9 mouse cellular contexts compared by ENCODE assay signal in genomic region chr7:65955304-65956220, GRCm38 (mm10).
A peak's percentile ranks its signal among the peaks of the same experiment; 100 is the strongest.
DNase-seq lines count a peak whose midpoint lies in the region; ATAC-seq lines count a peak whose summit lies in the region.
"Had no signal": no experiment of that assay in that cellular context is flagged by ENCODE, and none has a peak within 500 bp of the region (broad histone marks: within the 10 kb centered on the region; RNA-seq: fewer than 3 reads in every experiment).

No protein-coding gene starts in this region.

- WGBS in heart, embryonic 12.5 days = 79% methylated on average over 24 of the region's 24 CpGs
- 64% methylated on average over 24 of the region's 24 CpGs for WGBS in forebrain, embryonic 11.5 days

- no peaks in the 10 kb centered on the region for H3K4me1 ChIP-seq in heart, embryonic 12.5 days (replicated peaks)
- H3K4me1 ChIP-seq in forebrain, embryonic 11.5 days (replicated peaks; ENCODE audit: control insufficient read depth, insufficient read depth, low read length) = 0 out of 2 replicates have a peak, but pooled peaks cover 3% of the 10 kb centered on the region

- H3K9ac ChIP-seq in heart, embryonic 12.5 days = no peak overlapping the region
- no peak overlapping the region for H3K9ac ChIP-seq in forebrain, embryonic 11.5 days (ENCODE audit: low read length)

- intact Hi-C loops in heart, postnatal 25 days (cut with DNase I) = no loop called here
- intact Hi-C loops in heart, postnatal 14 days (cut with DNase I) = no loop called here

- no peak overlapping the region for H3K4me3 ChIP-seq in heart, embryonic 12.5 days
- no peak overlapping the region for H3K4me3 ChIP-seq in forebrain, embryonic 11.5 days (ENCODE audit: low read depth, low read length)
- H3K4me3 ChIP-seq: erythroblast, embryonic 14.5 days had no signal

- ATAC-seq in heart, embryonic 12.5 days (ENCODE audit: insufficient number of reproducible peaks, low FRiP score) = no peak
- peak; percentile 49; the same call in 1 of the 2 replicates for ATAC-seq in forebrain, embryonic 11.5 days (replicated peaks; ENCODE audit: low FRiP score)

- peaks cover 6% of the 10 kb centered on the region; the same call in 1 of the 2 replicates for H3K27me3 ChIP-seq in heart, embryonic 12.5 days (replicated peaks)
- no peaks in the 10 kb centered on the region for H3K27me3 ChIP-seq in forebrain, embryonic 11.5 days (ENCODE audit: control insufficient read depth, insufficient read depth, low read length)

- H3K9me3 ChIP-seq in heart, embryonic 12.5 days (replicated peaks) = no peaks in the 10 kb centered on the region
- no peaks in the 10 kb centered on the region for H3K9me3 ChIP-seq in forebrain, embryonic 11.5 days (ENCODE audit: control insufficient read depth, low read length)

- H3K4me2 ChIP-seq in heart, embryonic 12.5 days = no peak overlapping the region
- H3K4me2 ChIP-seq in forebrain, embryonic 11.5 days (ENCODE audit: low read depth, low read length, severe bottlenecking) = no peak overlapping the region

- H3K36me3 ChIP-seq in heart, embryonic 12.5 days = no peaks in the 10 kb centered on the region
- no peaks in the 10 kb centered on the region for H3K36me3 ChIP-seq in forebrain, embryonic 11.5 days (ENCODE audit: control insufficient read depth, insufficient read depth, low read length)

- H3K27ac ChIP-seq in heart, embryonic 12.5 days (ENCODE audit: poor library complexity, severe bottlenecking) = no peak overlapping the region
- no peak overlapping the region for H3K27ac ChIP-seq in forebrain, embryonic 11.5 days (ENCODE audit: low read depth, low read length)

- peak; percentile 24 to 33 for DNase-seq in heart, adult 9 months (ENCODE audit: low spot score in 2 of 2)
- DNase-seq in forebrain, embryonic 11.5 days (ENCODE audit: low spot score) = no peak
- DNase-seq in left cerebral cortex, adult 18-20 months (ENCODE audit: low spot score in 2 of 2) = peak; percentile 25 to 34
- DNase-seq in right cerebral cortex, adult 18-20 months = peak; percentile 33
- no peak for DNase-seq in heart, postnatal 25 days (ENCODE audit: low spot score)
- no peak for DNase-seq in T-cell, adult 2 months (ENCODE audit: low spot score)
- no peak for DNase-seq in heart, postnatal 14 days

Comparison
In these comparisons a context has a peak if more than half of its experiments do, and no peak if none do; other contexts are left out.
1. DNase-seq: peak in heart, adult 9 months (2 of 2), left cerebral cortex, adult 18-20 months (2 of 2) and right cerebral cortex, adult 18-20 months (single experiment); none in forebrain, embryonic 11.5 days (single experiment), heart, postnatal 25 days (single experiment), T-cell, adult 2 months (single experiment) and heart, postnatal 14 days (0 of 2).